Mouse (Mus musculus) MEL (cell line): ENCODE measurements around the gene Pla2g2e. TPM values are rescaled to one million over a fixed set of nuclear protein-coding genes. Genes with fewer than 3 reads are reported as not detected.
"Not testable (repeated sequence)": the region's sequence is repeated elsewhere in the genome, so short reads cannot be mapped to it uniquely, and the experiment has no call there.

ENCODE experiments used
- DNase-seq: peaks from one replicate; pipeline ENCODE4 v3.0.0; 2011; ENCODE audit warnings: low read depth, low spot score
- H3K27ac ChIP-seq: 2 replicates; pipeline ENCODE4 v1.5.1; 2012; ENCODE audit warnings: low read depth, mild to moderate bottlenecking, control low read depth, low read length, moderate library complexity; ENCODE audit not compliant: control insufficient read depth
- H3K27me3 ChIP-seq, 2 experiments: fragments of 150-350 bp in 1 of 2; sonication (generic) in 1 of 2; 2 replicates each; pipeline ENCODE4 v1.6.1; 2012; ENCODE audit warnings: low read length in 2 of 2, mild to moderate bottlenecking in 2 of 2, improper control_type of control experiment in 1 of 2, moderate library complexity in 1 of 2; ENCODE audit not compliant: insufficient read depth in 2 of 2, control insufficient read depth in 1 of 2
- H3K36me3 ChIP-seq, 2 experiments: 2 replicates each; pipeline ENCODE4 v1.6.1; 2012 to 2014; ENCODE audit warnings: low read length in 2 of 2, improper control_type of control experiment in 1 of 2, inconsistent platforms in 1 of 2, mild to moderate bottlenecking in 1 of 2; ENCODE audit not compliant: insufficient read depth in 2 of 2, control insufficient read depth in 1 of 2
- H3K4me1 ChIP-seq, 2 experiments: fragments of 150-350 bp in 1 of 2; sonication (generic) in 1 of 2; 2 replicates each; pipeline ENCODE4 v1.6.1; 2012; ENCODE audit warnings: low read length in 2 of 2, improper control_type of control experiment in 1 of 2, mild to moderate bottlenecking in 1 of 2; ENCODE audit not compliant: insufficient read depth in 2 of 2, control insufficient read depth in 1 of 2
- H3K4me3 ChIP-seq, 2 experiments: fragments of 150-350 bp in 1 of 2; sonication (generic) in 1 of 2; 2 replicates each; pipeline ENCODE4 v1.5.1; 2012; ENCODE audit warnings: low read depth in 2 of 2, low read length in 2 of 2, mild to moderate bottlenecking in 2 of 2, moderate library complexity in 2 of 2, control low read depth in 1 of 2, improper control_type of control experiment in 1 of 2; ENCODE audit not compliant: control insufficient read depth in 1 of 2, insufficient read depth in 1 of 2
- H3K79me2 ChIP-seq: 2 replicates; pipeline ENCODE4 v1.6.1; 2012; ENCODE audit warnings: mild to moderate bottlenecking, low read length, moderate library complexity; ENCODE audit not compliant: control insufficient read depth, poor library complexity, insufficient read depth
- H3K9ac ChIP-seq: 2 replicates; pipeline ENCODE4 v1.6.1; 2012; ENCODE audit warnings: low read depth, mild to moderate bottlenecking, control low read depth, low read length, moderate library complexity; ENCODE audit not compliant: control insufficient read depth, poor library complexity, severe bottlenecking
- H3K9me3 ChIP-seq: fragments of 150-350 bp; sonication (generic); replicated peaks from 2 replicates; pipeline ENCODE4 v1.6.1; 2012; ENCODE audit warnings: mild to moderate bottlenecking, low read length, improper control_type of control experiment, moderate library complexity; ENCODE audit not compliant: insufficient read depth
- CHD1 ChIP-seq: IDR thresholded peaks from 2 replicates; pipeline ENCODE4 v1.6.1; 2012; ENCODE audit warnings: low read depth, mild to moderate bottlenecking, inconsistent platforms, low read length, improper control_type of control experiment
- CHD2 ChIP-seq: IDR thresholded peaks from 2 replicates; pipeline ENCODE4 v1.6.1; 2011; ENCODE audit warnings: low read length, improper control_type of control experiment
- CTCF ChIP-seq, 3 experiments: IDR thresholded peaks in 2 of 3; conservative IDR thresholded peaks in 1 of 3; 2 replicates each; pipeline ENCODE4 v1.5.1; 2011 to 2012; ENCODE audit warnings: low read length in 3 of 3, low read depth in 2 of 3, mild to moderate bottlenecking in 2 of 3, improper control_type of control experiment in 1 of 3, inconsistent platforms in 1 of 3, mixed read lengths in 1 of 3, moderate library complexity in 1 of 3; ENCODE audit not compliant: control insufficient read depth in 1 of 3, insufficient read depth in 1 of 3, poor library complexity in 1 of 3, severe bottlenecking in 1 of 3
- EP300 ChIP-seq, 2 experiments: IDR thresholded peaks; 2 replicates each; pipeline ENCODE4 v1.6.1; 2011; ENCODE audit warnings: improper control_type of control experiment in 2 of 2, low read length in 2 of 2, low read depth in 1 of 2, mild to moderate bottlenecking in 1 of 2
- ETS1 ChIP-seq: IDR thresholded peaks from 2 replicates; pipeline ENCODE4 v1.6.1; 2012; ENCODE audit warnings: low read depth, mild to moderate bottlenecking, inconsistent platforms, low read length, improper control_type of control experiment, moderate library complexity
- GABPA ChIP-seq: IDR thresholded peaks from 2 replicates; pipeline ENCODE4 v1.6.1; 2012; ENCODE audit warnings: low read depth, mild to moderate bottlenecking, inconsistent platforms, low read length, improper control_type of control experiment, moderate library complexity
- GATA1 ChIP-seq: IDR thresholded peaks from 2 replicates; pipeline ENCODE4 v1.6.1; 2011; ENCODE audit warnings: low read depth, low read length, improper control_type of control experiment
- JUND ChIP-seq: IDR thresholded peaks from 2 replicates; pipeline ENCODE4 v1.6.1; 2011; ENCODE audit warnings: low read depth, mild to moderate bottlenecking, improper control_type of control experiment, low read length
- KAT2A ChIP-seq: conservative IDR thresholded peaks from 2 replicates; pipeline ENCODE4 v1.6.1; 2012; ENCODE audit warnings: low read depth, low read length, improper control_type of control experiment, inconsistent platforms
- MAFK ChIP-seq: IDR thresholded peaks from 2 replicates; pipeline ENCODE4 v1.6.1; 2011; ENCODE audit warnings: low read depth, mild to moderate bottlenecking, low read length, improper control_type of control experiment, borderline replicate concordance
- MXI1 ChIP-seq: IDR thresholded peaks from 2 replicates; pipeline ENCODE4 v1.6.1; 2011; ENCODE audit warnings: mild to moderate bottlenecking, low read depth, low read length, improper control_type of control experiment
- POLR2AphosphoS2 ChIP-seq: IDR thresholded peaks from 2 replicates; pipeline ENCODE4 v1.6.1; 2011; ENCODE audit warnings: low read length, improper control_type of control experiment
- POLR2AphosphoS5 ChIP-seq: IDR thresholded peaks from 2 replicates; pipeline ENCODE4 v1.6.1; 2012; ENCODE audit warnings: low read depth, borderline replicate concordance, mild to moderate bottlenecking, inconsistent platforms, low read length, moderate library complexity, mixed read lengths
- RAD21 ChIP-seq: IDR thresholded peaks from 2 replicates; pipeline ENCODE4 v1.6.1; 2011; ENCODE audit warnings: mild to moderate bottlenecking, low read depth, low read length, improper control_type of control experiment
- TCF12 ChIP-seq: IDR thresholded peaks from 2 replicates; pipeline ENCODE4 v1.6.1; 2014; ENCODE audit warnings: low read depth, mild to moderate bottlenecking, inconsistent platforms, low read length, improper control_type of control experiment, moderate library complexity
- UBTF ChIP-seq: IDR thresholded peaks from 2 replicates; pipeline ENCODE4 v1.6.1; 2012; ENCODE audit warnings: low read depth, mild to moderate bottlenecking, inconsistent platforms, low read length, improper control_type of control experiment, moderate library complexity, borderline replicate concordance; ENCODE audit not compliant: insufficient read depth
- USF1 ChIP-seq: IDR thresholded peaks from 2 replicates; pipeline ENCODE4 v1.6.1; 2014; ENCODE audit warnings: low read depth, mild to moderate bottlenecking, inconsistent platforms, low read length, improper control_type of control experiment, moderate library complexity
- USF2 ChIP-seq, 2 experiments: IDR thresholded peaks; 2 replicates each; pipeline ENCODE4 v1.6.1; 2011 to 2012; ENCODE audit warnings: improper control_type of control experiment in 2 of 2, low read length in 2 of 2, borderline replicate concordance in 1 of 2, inconsistent platforms in 1 of 2, low read depth in 1 of 2, mild to moderate bottlenecking in 1 of 2; ENCODE audit not compliant: insufficient read depth in 1 of 2
- ZKSCAN1 ChIP-seq: IDR thresholded peaks from 2 replicates; pipeline ENCODE4 v1.6.1; 2012; ENCODE audit warnings: low read depth, mild to moderate bottlenecking, inconsistent platforms, low read length, improper control_type of control experiment, moderate library complexity
- polyA plus RNA-seq, 2 experiments: library from polyadenylated mRNA; stranded (reverse) in 1 of 2; unstranded in 1 of 2; fragments of >175 nt in 1 of 2; fragments of >200 nt in 1 of 2; gene quantifications; 2 replicates each; pipeline versions ENCODE4 v1.2.1 to v1.2.4; 2012; ENCODE audit warnings: low replicate concordance in 2 of 2, low read depth in 1 of 2; ENCODE audit not compliant: insufficient read length in 2 of 2, insufficient read depth in 1 of 2, missing spikeins in 1 of 2
- total RNA-seq: library from RNA; depleted of rRNA; stranded (reverse); fragments of 300-350 nt; gene quantifications from 2 replicates; pipeline ENCODE4 v1.2.3, GENCODE M21; 2012

The Pla2g2e gene
- total and polyA plus RNA-seq, 3 experiments, result not detected

DNA sequence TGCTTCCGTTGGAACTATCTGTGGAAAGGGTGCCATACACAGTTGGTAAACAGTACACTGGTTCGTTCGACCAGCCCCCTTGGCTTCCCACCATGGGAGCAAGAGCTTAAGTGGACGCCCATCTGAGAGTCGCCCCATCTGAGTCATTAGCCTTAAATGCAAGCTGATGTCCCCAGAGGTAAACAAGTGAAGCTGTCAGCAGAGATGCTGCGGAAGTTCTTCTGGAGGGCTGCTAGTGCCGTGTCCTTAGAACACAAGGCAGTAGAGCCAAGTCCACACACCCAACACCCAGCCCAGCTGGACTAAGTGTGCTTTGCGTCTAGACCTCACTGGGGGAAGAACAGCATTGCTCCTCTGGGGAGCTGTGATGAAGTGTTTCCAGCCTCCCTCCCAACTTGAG is 11.9 kb downstream of the Pla2g2e start:
- H3K4me1 ChIP-seq, result no peaks in the 10 kb centered on the region
- H3K79me2 ChIP-seq, result no peaks in the 10 kb centered on the region
- H3K36me3 ChIP-seq, result no peaks in the 10 kb centered on the region
- TF ChIP-seq KAT2A, result no peak
- TF ChIP-seq MXI1, result no peak
- TF ChIP-seq EP300 (IDR thresholded peaks at IDR 0.05; ENCODE audit: low read depth in 1 of 2, low read length in 2 of 2), result no peak
- TF ChIP-seq TCF12, result no peak
- no peak for TF ChIP-seq GATA1
- TF ChIP-seq GABPA, result no peak
- no peak for TF ChIP-seq UBTF
- no peak for TF ChIP-seq JUND
- no peak for TF ChIP-seq USF2 (IDR thresholded peaks at IDR 0.05; ENCODE audit: borderline replicate concordance in 1 of 2, insufficient read depth in 1 of 2, low read depth in 1 of 2, low read length in 2 of 2)
- no peak for TF ChIP-seq RAD21
- no peak for TF ChIP-seq CHD1
- no peak for TF ChIP-seq ETS1
- TF ChIP-seq USF1, result no peak
- TF ChIP-seq POLR2AphosphoS5, result no peak
- no peak for TF ChIP-seq CHD2
- no peak for TF ChIP-seq CTCF (IDR thresholded peaks at IDR 0.05 in 2 of 3, conservative IDR thresholded peaks at IDR 0.05 in 1 of 3; ENCODE audit: control insufficient read depth in 1 of 3, insufficient read depth in 1 of 3, low read depth in 2 of 3, low read length in 3 of 3, poor library complexity in 1 of 3, severe bottlenecking in 1 of 3)
- TF ChIP-seq MAFK, result no peak
- no peak for TF ChIP-seq POLR2AphosphoS2
- no peak for TF ChIP-seq ZKSCAN1
- H3K4me3 ChIP-seq, result no peak overlapping the region
- H3K27ac ChIP-seq, result no peak overlapping the region
- H3K27me3 ChIP-seq, result no peaks in the 10 kb centered on the region
- H3K9me3 ChIP-seq, result no peaks in the 10 kb centered on the region
- no peak for DNase-seq
- no peak overlapping the region for H3K9ac ChIP-seq

DNA sequence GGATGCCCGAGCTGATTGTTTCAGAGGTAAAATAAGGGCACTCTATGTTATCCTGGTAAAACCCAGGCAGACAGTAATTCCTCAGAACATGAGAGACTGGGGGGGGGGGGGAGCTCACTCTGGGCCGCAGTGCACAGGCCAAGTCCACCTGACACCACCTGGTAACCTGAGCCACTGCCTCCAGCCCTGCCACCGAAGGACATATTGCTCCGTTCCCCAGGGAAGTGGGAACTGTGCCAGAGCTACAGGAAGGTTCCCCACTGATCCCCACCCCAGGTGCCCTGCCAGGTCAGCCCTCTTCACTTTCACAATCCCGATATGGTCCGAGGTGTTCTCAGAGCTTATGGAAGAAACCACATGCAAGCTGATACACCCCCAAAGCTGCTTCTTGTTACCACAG is 14.9 kb downstream of the Pla2g2e start:
- H3K79me2 ChIP-seq, result no peaks in the 10 kb centered on the region
- no peaks in the 10 kb centered on the region for H3K27me3 ChIP-seq
- no peaks in the 10 kb centered on the region; a peak in 1 of 4 replicates for H3K36me3 ChIP-seq
- H3K4me3 ChIP-seq, result no peak overlapping the region
- no peak for DNase-seq
- no peak overlapping the region for H3K27ac ChIP-seq
- no peak overlapping the region for H3K9ac ChIP-seq
- no peak for TF ChIP-seq UBTF
- TF ChIP-seq CHD2, result no peak
- no peaks in the 10 kb centered on the region for H3K4me1 ChIP-seq
- H3K9me3 ChIP-seq, result no peaks in the 10 kb centered on the region

DNA sequence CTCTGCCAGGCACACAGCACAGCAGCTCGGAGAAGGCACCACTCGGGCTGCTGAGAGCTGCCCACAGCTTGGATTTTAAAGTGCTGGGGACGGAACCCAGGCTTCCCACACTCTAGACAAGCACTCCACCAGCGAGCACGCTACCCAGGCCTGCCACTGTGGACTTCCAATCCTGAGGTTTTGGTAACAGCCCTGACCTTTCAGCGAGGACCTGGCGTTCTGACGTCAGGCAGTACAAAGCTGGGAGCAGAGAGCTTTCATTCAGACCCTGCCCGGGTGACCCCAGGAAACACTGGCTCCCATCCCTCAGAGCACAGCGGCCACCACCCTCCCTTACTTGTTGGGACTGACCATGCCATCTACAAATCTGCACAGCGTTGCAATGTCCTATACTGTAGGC is 16.0 kb downstream of the Pla2g2e start:
- not testable (repeated sequence) for H3K79me2 ChIP-seq, H3K4me1 ChIP-seq, H3K27me3 ChIP-seq, H3K36me3 ChIP-seq, DNase-seq, H3K27ac ChIP-seq, H3K4me3 ChIP-seq, H3K9me3 ChIP-seq, H3K9ac ChIP-seq
